Mouse (Mus musculus) midbrain, embryonic 16.5 days (tissue): ENCODE results near the gene Xkr8. TPM values are rescaled to one million over a fixed set of nuclear protein-coding genes. Genes with fewer than 3 reads are reported as not detected.

Experiments
- ATAC-seq: fragments of 200-750 bp; cut with Nextera tagmentation; 2 replicates; pipeline ENCODE4 v1.8.0; 2017; ENCODE audit warnings: moderate TSS enrichment
- H3K27ac ChIP-seq: fragments of 300-500 bp; sonication (generic); 2 replicates; pipeline ENCODE4 v1.5.1; 2014; ENCODE audit warnings: mild to moderate bottlenecking, low read length, mixed read lengths
- H3K27me3 ChIP-seq: fragments of 300-500 bp; sonication (generic); 2 replicates; pipeline ENCODE4 v1.6.1; 2014; ENCODE audit warnings: low read depth, low read length, mixed read lengths; ENCODE audit not compliant: control insufficient read depth, insufficient read depth
- H3K36me3 ChIP-seq: fragments of 300-500 bp; sonication (generic); 2 replicates; pipeline ENCODE4 v1.6.1; 2014; ENCODE audit warnings: mild to moderate bottlenecking, low read length, moderate library complexity, mixed read lengths; ENCODE audit not compliant: control insufficient read depth, insufficient read depth
- H3K4me1 ChIP-seq: fragments of 300-500 bp; sonication (generic); 2 replicates; pipeline ENCODE4 v1.6.1; 2014; ENCODE audit warnings: mild to moderate bottlenecking, low read length, mixed read lengths; ENCODE audit not compliant: control insufficient read depth, insufficient read depth
- H3K4me2 ChIP-seq: fragments of 300-500 bp; sonication (generic); 2 replicates; pipeline ENCODE4 v1.6.1; 2014; ENCODE audit warnings: mild to moderate bottlenecking, low read length, mixed read lengths
- H3K4me3 ChIP-seq: fragments of 300-500 bp; sonication (generic); 2 replicates; pipeline ENCODE4 v1.5.1; 2014; ENCODE audit warnings: low read depth, mild to moderate bottlenecking, low read length, moderate library complexity, mixed read lengths
- H3K9ac ChIP-seq: fragments of 300-500 bp; sonication (generic); 2 replicates; pipeline ENCODE4 v1.6.1; 2014; ENCODE audit warnings: low read depth, low read length, mixed read lengths
- H3K9me3 ChIP-seq: fragments of 300-500 bp; sonication (generic); replicated peaks from 2 replicates; pipeline ENCODE4 v1.6.1; 2014; ENCODE audit warnings: mild to moderate bottlenecking, low read length, mixed read lengths; ENCODE audit not compliant: control insufficient read depth, poor library complexity, severe bottlenecking
- WGBS: fragments of 180-500 bp; shearing (Covaris S2); extraction: QIAGEN DNeasy Blood & Tissue Kit; methylation state at CpG from one replicate; pipeline ENCODE4 v1.1.7; 2014; 5-methylcytosine and 5-hydroxymethylcytosine counted together
- polyA plus RNA-seq: library from polyadenylated mRNA; unstranded; fragments of >200 nt; fragmentation: Nextera tagmentation; extraction: Ambion mirVana; gene quantifications from 2 replicates; pipeline ENCODE4 v1.2.1, GENCODE M21; 2015

Xkr8 gene
- polyA plus RNA-seq, 1 experiment from 2014 or later: 7.1 TPM

DNA sequence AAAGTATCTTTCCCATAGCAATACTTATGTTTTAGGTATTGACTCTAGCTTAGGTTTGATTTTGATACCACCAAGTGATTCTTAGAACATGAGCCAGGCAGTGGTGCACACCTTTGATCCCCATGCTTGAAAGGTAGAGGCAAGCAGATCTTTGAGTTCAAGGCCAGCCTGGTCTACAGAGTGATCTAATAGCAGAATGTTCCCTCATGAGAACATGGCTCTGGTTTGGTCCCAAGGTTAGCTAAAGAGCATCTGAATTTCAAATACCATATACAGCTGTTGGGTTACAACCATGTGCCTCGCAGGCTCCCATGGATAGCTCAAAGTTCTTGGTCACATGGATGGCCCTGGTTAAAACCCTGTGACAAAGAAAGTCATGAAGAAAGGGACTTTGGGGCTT, 14.1 kb downstream of the Xkr8 start:
- no peak overlapping the region for H3K27ac ChIP-seq
- H3K27me3 ChIP-seq: no peaks in the 10 kb centered on the region
- H3K4me2 ChIP-seq: no peak overlapping the region
- H3K9ac ChIP-seq: no peak overlapping the region
- no peaks in the 10 kb centered on the region for H3K9me3 ChIP-seq
- WGBS: 100% methylated on average over 1 of the region's 1 CpGs
- H3K4me3 ChIP-seq: no peak overlapping the region
- ATAC-seq: no peak
- peaks cover 29% of the 10 kb centered on the region for H3K36me3 ChIP-seq
- no peaks in the 10 kb centered on the region for H3K4me1 ChIP-seq

DNA sequence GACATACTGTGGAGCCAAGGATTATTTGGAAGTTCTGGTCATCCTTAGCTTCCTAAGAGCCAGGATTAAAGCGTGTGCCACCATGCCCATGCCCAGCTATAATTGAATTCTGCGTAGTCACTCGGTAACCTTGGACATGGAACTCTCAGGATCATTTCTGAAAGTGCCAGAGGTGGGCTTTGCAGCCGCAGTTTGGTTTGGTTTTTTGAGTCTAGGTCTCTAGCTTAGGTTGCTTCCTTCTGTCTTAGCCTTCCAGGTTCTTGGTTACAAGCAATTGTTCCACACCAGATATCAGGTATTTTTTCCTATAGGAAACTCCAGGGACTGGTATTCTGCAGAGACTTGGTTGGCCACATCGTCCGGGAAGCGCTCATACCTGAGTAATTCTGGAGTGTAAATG, 19.2 kb downstream of the Xkr8 start:
- Histone ChIP-seq H3K4me2 (no peak overlapping the region), H3K36me3 (peaks cover 44% of the 10 kb centered on the region), H3K9me3 (no peaks in the 10 kb centered on the region), H3K4me3 (no peak overlapping the region), H3K4me1 (no peaks in the 10 kb centered on the region), H3K27ac (no peak overlapping the region), H3K9ac (no peak overlapping the region), H3K27me3 (no peaks in the 10 kb centered on the region)
- 97% methylated on average over 7 of the region's 7 CpGs for WGBS
- no peak for ATAC-seq

GRCm38 (mm10) chr4:132706885-132707284, 25.5 kb downstream of the Xkr8 start:
- Histone ChIP-seq H3K4me2 (no peak overlapping the region), H3K27me3 (no peaks in the 10 kb centered on the region), H3K4me1 (no peaks in the 10 kb centered on the region), H3K9ac (no peak overlapping the region), H3K4me3 (no peak overlapping the region), H3K36me3 (peaks cover 44% of the 10 kb centered on the region), H3K27ac (no peak overlapping the region), H3K9me3 (no peaks in the 10 kb centered on the region)
- 96% methylated on average over 8 of the region's 8 CpGs for WGBS
- ATAC-seq: no peak

DNA sequence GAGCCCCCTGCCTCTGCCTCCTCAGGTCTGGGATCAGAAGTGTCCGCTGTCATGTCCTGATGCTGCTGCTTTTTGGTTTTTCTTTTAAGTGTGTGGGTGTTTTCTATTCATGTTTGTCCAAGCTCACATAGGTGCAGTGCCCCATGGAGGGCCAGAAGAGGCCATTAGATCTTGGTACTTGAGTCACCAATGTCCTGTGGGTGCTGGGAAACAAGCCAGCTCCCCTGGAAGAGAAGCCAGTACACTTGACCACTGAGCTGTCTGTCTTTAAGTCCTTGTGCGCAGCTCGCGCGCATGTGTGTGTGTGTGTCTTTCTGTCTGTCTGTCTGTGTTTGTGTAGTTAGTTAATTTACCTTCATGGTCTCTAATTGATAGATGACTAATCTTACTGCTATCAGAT, 30.3 kb downstream of the Xkr8 start:
- no peaks in the 10 kb centered on the region for H3K9me3 ChIP-seq
- H3K4me3 ChIP-seq: no peak overlapping the region
- H3K4me1 ChIP-seq: no peaks in the 10 kb centered on the region
- peaks cover 28% of the 10 kb centered on the region for H3K36me3 ChIP-seq
- no peaks in the 10 kb centered on the region for H3K27me3 ChIP-seq
- ATAC-seq: no peak
- H3K9ac ChIP-seq: no peak overlapping the region
- WGBS: 96% methylated on average over 5 of the region's 5 CpGs
- no peak overlapping the region for H3K27ac ChIP-seq
- no peak overlapping the region for H3K4me2 ChIP-seq

DNA sequence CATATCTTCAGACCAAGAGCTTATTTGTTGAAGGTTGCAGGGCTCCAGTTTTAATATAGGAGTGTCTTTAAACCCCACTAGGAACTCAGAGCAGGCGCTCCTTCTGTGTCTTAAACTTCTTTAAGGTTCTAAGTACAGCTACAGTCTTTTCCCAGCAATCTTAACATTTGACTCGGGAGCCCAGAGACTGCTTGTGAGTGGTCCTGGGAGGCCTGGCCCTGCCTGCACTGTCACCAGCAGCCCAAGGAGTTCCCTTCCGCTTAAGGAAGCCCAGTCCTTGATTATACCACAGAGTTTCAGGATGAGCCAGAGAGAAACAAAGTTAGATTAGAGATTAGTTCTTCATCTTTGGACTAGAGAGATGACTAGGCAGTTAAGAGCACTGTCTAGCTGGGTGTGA, 39.0 kb downstream of the Xkr8 start:
- peaks cover 15% of the 10 kb centered on the region for H3K36me3 ChIP-seq
- H3K27ac ChIP-seq: no peak overlapping the region
- H3K4me2 ChIP-seq: no peak overlapping the region
- no peaks in the 10 kb centered on the region for H3K4me1 ChIP-seq
- H3K9ac ChIP-seq: no peak overlapping the region
- H3K9me3 ChIP-seq: no peaks in the 10 kb centered on the region
- 92% methylated on average over 3 of the region's 3 CpGs for WGBS
- H3K27me3 ChIP-seq: no peaks in the 10 kb centered on the region
- no peak for ATAC-seq
- no peak overlapping the region for H3K4me3 ChIP-seq

DNA sequence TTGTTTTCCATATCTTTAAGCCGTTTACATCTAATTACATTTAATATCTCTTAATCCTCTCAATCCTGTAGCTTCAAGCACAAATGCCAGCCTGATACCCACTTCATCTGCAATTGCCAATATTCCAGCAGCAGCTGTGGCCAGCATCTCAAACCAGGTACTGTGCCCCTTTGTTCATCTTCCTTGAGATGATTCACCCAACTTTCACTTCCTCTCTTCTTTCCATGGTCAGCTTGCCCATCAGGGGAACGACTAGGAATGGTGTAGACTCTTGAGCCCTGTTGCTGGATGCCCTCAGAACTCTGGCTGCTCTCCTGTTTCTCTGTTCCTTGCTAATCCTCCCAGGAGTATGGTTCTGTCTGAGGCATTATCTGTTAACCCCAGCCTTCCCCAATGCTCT, 42.7 kb downstream of the Xkr8 start:
- H3K4me2 ChIP-seq: no peak overlapping the region
- peaks cover 10% of the 10 kb centered on the region for H3K36me3 ChIP-seq
- H3K27me3 ChIP-seq: no peaks in the 10 kb centered on the region
- H3K4me3 ChIP-seq: no peak overlapping the region
- H3K9ac ChIP-seq: no peak overlapping the region
- no peak overlapping the region for H3K27ac ChIP-seq
- ATAC-seq: no peak
- WGBS: 88% methylated on average over 2 of the region's 2 CpGs
- H3K4me1 ChIP-seq: no peaks in the 10 kb centered on the region
- H3K9me3 ChIP-seq: no peaks in the 10 kb centered on the region

DNA sequence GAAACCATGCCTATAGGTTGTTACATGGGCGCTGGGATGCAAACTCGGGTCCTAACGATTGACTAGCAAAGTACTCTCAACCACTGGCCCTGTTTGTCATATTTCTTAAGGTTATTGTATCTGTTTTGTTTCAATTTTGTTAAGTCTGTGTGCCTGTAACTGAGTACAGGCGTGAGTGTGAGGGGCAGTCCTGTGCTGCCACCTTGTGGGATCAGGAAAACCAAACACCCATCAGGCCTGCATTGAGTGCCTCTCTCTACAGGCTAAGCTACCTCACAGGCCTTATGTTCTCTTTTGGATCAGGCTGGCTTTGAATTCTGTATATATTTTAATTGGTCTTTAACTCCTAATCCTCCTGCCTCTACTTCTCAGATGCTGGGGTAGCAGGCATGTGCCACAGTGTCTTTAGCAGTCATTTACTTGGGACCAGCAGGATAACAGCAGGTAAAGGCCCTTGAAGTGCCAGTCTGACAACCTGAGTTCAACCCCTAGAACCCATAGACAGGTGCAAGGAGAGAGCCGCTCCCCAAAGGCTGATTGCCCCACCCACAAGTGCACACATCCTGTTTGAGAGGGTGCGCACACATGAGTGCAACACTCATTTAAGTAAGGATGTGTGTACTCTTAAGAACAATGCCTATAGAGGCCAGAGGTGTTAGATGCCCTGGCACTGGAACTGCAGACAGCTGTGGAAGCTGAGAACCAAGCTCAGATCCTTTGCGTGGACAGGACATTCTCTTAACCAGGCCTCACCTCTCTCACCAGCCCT, 55.4 kb downstream of the Xkr8 start:
- no peak for ATAC-seq
- Histone ChIP-seq H3K27ac (no peak overlapping the region), H3K36me3 (peaks cover 23% of the 10 kb centered on the region), H3K4me3 (no peak overlapping the region), H3K4me1 (no peaks in the 10 kb centered on the region), H3K4me2 (no peak overlapping the region), H3K9me3 (no peaks in the 10 kb centered on the region), H3K27me3 (no peaks in the 10 kb centered on the region), H3K9ac (no peak overlapping the region)
- 86% methylated on average over 7 of the region's 7 CpGs for WGBS

Other genes starting within 250 kb of the Xkr8 start
- 9.2 and 10.0 TPM in 2 replicates for gene Sesn2, start 222.0 kb downstream of the Xkr8 start, polyA plus RNA-seq
- 1,190 and 1,253 TPM in 2 replicates for gene Atpif1, start 198.9 kb downstream of the Xkr8 start, polyA plus RNA-seq
- gene Dnajc8, start 197.0 kb downstream of the Xkr8 start, polyA plus RNA-seq: 138 and 153 TPM in 2 replicates
- 0.36 and 0.54 TPM in 2 replicates for gene Ptafr, start 168.5 kb downstream of the Xkr8 start, polyA plus RNA-seq
- 11.2 and 15.0 TPM in 2 replicates for gene Eya3, start 93.6 kb downstream of the Xkr8 start, polyA plus RNA-seq
- gene Smpdl3b, start 24.7 kb upstream of the Xkr8 start, polyA plus RNA-seq: 0.53 and 0.62 TPM in 2 replicates
- gene Rpa2, start 35.8 kb upstream of the Xkr8 start, polyA plus RNA-seq: 31.6 and 31.7 TPM in 2 replicates
- 0.15 and 0.38 TPM in 2 replicates for gene Themis2, start 63.8 kb upstream of the Xkr8 start, polyA plus RNA-seq
- gene Ppp1r8, start 110.6 kb upstream of the Xkr8 start, polyA plus RNA-seq: 58.2 and 58.5 TPM in 2 replicates
- gene Stx12, start 152.0 kb upstream of the Xkr8 start, polyA plus RNA-seq: 174 and 177 TPM in 2 replicates
- gene Fam76a, start 190.0 kb upstream of the Xkr8 start, polyA plus RNA-seq: 41.8 and 42.7 TPM in 2 replicates
- 0.05 TPM in 1 of 2 replicates, not detected in the other for gene Fgr, start 241.5 kb upstream of the Xkr8 start, polyA plus RNA-seq